Mouse (Mus musculus) urinary bladder, adult 18-20 months (tissue): ENCODE measurements around the gene Msantd1.
"Not testable (repeated sequence)": the region's sequence is repeated elsewhere in the genome, so short reads cannot be mapped to it uniquely, and the experiment has no call there.

Experiments used
- DNase-seq, 2 experiments: peaks; one replicate each; pipeline ENCODE4 v3.0.0; 2022; ENCODE audit warnings: low spot score in 2 of 2, mixed read lengths in 2 of 2

The Msantd1 gene

DNA sequence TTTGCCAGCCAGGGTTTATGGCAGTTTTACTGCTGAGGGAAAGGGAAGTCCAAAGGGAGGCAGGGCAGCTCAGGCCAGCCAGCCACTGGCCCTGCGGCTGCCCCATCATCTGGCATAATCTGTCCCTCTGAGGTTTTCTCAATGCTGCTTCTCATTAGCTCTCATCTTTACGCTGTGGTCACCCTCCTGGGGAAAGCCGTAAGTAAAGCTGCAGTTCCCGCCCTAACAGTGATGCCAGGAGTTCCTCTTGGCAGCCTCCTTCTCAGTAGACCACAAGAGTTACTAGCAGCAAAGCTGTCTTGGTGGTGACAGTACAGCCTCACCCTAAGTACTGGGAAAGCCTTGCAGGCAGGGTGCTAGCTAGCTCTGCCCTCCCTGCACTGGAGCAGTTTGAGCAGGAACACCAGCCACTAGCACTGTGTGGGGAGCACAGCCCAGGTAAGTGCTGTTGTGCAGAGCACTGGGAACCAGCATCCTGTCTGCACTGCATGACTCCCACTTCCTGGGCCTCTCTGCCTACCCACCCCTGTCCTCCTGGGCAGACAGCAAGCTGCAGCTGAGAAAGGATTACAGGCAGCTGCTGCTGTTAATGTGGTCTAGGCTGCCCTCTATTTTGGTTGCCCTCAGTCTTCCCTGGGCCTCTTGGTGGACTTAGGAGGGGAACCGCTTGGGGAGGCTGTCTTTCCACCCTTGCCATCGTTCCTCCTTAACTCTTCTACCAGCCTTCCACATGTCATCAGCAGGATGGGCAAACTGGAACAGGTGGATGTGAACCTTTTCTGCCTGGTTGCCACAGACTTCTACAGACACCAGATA, at the start of gene Msantd1:
Gene Msantd1 (plus strand): TSS at position 103 of the 816 bp plus-strand sequence.
- DNase-seq = peak in 1 of 2 experiments; percentile 13

GRCm38 (mm10) chr5:34865367-34865766, 42.4 kb upstream of the Msantd1 start:
- DNase-seq = no peak

- DNase-seq = not testable (repeated sequence)
These were observed 27.5 kb upstream of the Msantd1 start for GRCm38 (mm10) chr5:34880307-34880706.

DNA sequence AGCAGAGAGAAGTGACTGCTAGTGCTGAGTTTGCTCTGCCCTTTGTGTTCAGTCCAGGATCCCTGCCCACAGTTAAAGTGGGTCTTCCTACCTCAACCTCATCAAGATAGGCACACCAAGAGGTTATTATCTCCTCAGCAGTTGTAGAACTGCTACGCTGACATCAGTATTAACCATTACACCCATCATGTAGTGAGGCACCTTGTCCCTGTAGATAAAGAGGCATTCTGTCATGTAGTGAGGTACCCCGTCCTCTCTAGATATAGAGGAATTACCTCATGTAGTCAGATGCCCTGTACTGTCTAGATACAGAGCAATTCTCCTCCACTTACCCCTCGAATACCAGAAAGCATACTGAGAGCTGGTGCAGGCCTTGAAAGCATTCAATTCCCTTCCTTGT, 26.8 kb upstream of the Msantd1 start:
- no peak for DNase-seq

- no peak for DNase-seq
These were observed 22.6 kb upstream of the Msantd1 start for GRCm38 (mm10) chr5:34885250-34885649.

DNA sequence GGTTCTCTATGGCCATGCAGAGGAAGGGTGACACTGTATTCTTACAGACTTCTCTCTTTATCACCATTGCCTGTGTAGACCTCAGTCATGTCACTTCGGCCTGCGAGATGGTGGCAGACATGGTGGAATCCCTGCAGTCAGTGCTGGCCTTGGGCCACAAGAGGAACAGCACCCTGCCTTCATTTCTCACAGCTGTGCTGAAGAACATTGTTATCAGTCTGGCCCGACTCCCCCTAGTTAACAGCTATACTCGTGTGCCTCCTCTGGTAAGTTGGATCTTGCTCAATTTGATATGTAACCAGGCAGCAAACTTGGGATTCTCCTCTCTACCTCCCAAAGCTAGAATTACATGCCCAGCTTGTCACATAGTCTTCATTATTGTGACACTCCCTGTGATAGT, 18.6 kb upstream of the Msantd1 start:
- no peak for DNase-seq

- no peak for DNase-seq
These were observed 10.9 kb upstream of the Msantd1 start for GRCm38 (mm10) chr5:34896697-34897453.

GRCm38 (mm10) chr5:34899787-34900469, 7.9 kb upstream of the Msantd1 start:
- no peak for DNase-seq

GRCm38 (mm10) chr5:34902371-34902770, 5.4 kb upstream of the Msantd1 start:
- DNase-seq = no peak

DNA sequence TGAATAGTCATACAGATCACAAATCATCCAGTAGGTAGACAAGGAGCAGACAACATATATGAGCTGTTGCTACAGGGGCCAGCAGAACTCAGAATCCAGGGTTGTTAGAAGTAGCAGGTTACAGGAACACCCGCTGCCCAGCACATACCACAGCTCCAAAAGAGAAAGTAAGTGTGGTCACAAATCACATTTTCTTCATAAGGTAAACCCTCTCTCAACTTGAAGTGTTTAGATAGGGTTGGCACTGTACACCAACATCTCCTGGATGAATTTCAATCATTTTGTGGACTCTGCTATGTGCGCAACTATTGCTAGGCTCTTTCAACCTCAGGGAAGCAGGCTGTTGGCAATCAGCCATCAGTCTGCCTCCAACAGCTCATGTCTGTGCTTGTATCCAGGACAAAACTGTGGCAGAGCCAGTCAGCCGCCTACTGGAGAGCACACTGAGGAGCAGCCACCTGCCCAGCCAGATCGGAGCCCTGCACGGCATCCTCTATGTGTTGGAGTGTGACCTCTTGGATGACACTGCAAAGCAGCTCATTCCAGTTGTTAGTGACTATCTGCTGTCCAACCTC, 4.9 kb upstream of the Msantd1 start:
- peak; percentile 35 to 68 for DNase-seq

DNA sequence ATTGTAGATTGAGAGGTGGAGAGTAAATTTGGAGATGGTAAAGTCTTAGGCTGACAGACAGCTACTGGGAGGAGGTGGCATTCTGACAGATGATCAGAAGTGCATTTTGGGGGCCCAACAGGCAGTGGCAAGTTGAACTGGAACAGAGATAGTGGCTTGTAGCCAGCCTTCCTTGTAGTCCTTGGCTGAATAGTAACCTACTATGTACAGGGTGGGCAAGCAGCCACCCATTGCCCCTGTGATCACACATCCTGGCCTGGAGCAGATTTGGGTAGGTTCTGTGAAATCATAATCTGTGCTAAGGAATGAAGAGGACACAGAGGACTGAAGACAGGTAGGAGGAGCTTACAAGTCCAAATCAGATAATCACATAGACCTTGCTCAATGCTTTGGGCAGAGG, 3.4 kb upstream of the Msantd1 start:
- no peak for DNase-seq

GRCm38 (mm10) chr5:34907230-34907629, 582 bp upstream of the Msantd1 start:
- no peak for DNase-seq

- peak; percentile 18 to 39 for DNase-seq
These were observed 1.2 kb downstream of the Msantd1 start for GRCm38 (mm10) chr5:34908726-34909633.

DNA sequence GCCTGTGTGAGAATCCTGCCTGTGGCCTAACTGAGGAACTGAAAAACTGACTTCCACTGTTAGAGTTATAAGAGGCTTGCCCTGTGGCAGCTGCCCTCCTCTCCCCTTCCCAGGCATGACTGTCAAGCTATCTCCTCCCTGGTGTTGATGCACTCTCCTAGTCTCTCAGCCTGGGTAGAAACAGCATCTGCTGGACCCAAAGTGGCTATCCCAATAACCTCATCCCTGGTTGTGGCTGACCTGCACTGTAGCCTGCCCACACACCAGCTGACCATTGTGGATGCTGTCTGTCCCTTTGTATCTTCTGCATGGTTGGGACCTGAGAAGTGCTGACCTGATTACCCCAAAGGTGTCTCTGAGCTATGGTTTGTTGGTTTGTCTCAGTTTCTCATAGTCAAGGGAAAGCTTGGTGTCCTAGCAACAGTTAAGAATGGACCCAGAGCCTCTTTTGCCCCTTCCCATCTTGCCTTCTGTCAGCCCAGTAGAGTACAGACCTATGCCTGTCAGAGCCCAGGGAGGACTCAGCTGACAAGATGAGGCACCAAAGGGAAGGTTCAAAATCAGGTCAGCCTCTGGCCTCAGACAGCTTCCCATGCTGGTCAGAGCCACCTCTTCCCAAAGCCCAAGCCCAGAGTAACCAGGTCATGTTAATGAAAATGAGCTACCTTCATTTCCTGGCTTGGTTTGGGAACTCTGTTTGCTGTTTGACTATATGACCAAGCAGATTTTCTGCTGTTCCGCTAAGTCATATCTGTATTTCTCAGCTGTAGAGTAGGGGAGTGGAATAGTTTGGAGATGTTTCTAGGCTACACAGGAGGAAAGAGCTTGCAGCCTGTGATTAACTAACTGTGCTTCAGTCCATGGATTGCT, 2.1 kb downstream of the Msantd1 start:
- DNase-seq = no peak

DNA sequence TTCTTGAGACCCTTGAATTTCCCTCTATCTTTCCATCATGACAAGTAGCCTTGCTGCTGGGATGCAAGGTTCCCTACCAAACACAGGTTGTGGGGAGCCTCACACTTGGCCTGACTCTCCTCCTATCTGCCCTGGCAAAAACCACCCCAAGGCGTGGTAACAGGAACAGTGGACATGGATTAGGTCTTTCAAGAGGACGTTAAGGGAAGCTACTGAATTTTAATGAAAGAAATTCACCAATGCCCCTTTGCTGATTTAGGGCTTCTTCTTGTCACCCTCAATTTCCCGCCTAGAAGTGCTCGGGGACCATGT, 2.6 kb downstream of the Msantd1 start:
- no peak for DNase-seq

DNA sequence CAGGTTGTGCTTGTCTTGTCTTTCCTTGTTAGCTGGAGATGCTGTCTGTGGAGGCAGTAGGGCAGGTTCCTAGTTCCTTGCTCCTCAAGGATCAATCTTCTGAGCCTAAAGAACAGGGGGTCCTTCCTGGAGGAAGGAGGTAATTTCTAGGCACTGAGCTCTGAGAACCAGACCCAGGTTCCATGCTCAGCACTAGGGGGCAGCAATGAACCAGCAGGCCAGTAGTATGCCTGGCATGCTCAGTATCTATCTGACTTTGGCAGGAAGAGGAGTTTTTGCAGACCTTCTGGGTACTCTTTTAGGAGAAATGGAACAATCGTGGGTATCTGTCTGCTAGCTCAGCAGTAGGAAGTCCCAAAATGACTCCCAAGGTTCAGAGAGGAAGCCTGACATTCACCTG, 8.0 kb downstream of the Msantd1 start:
- DNase-seq = peak; percentile 40 to 49

GRCm38 (mm10) chr5:34917234-34917655, 9.4 kb downstream of the Msantd1 start:
- no peak for DNase-seq

DNA sequence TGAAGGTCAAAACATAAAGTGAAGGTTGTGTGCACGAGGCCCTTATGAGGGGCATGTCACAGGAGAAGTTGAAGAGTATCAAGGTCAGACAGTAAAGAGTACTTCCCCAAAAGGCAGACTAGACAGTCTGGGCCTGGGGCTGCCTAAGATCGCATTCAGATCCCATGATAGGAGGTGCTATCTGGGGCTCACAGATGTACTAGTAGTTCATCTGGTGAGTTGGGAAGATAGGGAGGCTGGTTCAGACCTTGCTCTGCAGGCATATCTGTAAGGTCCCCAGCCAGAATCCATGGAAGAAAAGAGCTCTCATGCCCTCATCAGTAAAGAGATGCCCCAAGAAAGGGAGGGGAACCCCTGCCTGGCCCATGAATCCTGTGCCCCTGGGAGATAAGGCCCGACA, 11.0 kb downstream of the Msantd1 start:
- DNase-seq = no peak

GRCm38 (mm10) chr5:34922531-34922930, 14.7 kb downstream of the Msantd1 start:
- DNase-seq = no peak

GRCm38 (mm10) chr5:34923920-34924319, 16.1 kb downstream of the Msantd1 start:
- no peak for DNase-seq
